Comparison of ENCODE assay signal across 30 mouse cellular contexts in genomic region chr8:106543043-106543442, GRCm38 (mm10). TPM values are rescaled to one million over a fixed set of nuclear protein-coding genes. Genes with fewer than 3 reads are reported as not detected.
DNase-seq lines count a peak whose midpoint lies in the region; ATAC-seq lines count a peak whose summit lies in the region.
"Had no signal": no experiment of that assay in that cellular context is flagged by ENCODE, and none has a peak within 500 bp of the region (broad histone marks: within the 10 kb centered on the region; RNA-seq: fewer than 3 reads in every experiment).

No protein-coding gene starts in this region.

- H3K4me2 ChIP-seq in forebrain, embryonic 14.5 days (ENCODE audit: low read length), result no peak overlapping the region
- H3K4me2 ChIP-seq in embryonic facial prominence, embryonic 12.5 days (replicated peaks), result no peak overlapping the region
- H3K4me2 ChIP-seq: forebrain, embryonic 15.5 days; heart, embryonic 12.5 days; heart, embryonic 15.5 days; hindbrain, embryonic 13.5 days; intestine, embryonic 15.5 days had no signal

- H3K27ac ChIP-seq in forebrain, embryonic 10.5 days, result peak overlapping the region; percentile 33; the same call in 1 of the 2 replicates
- H3K27ac ChIP-seq in forebrain, embryonic 14.5 days (ENCODE audit: low read depth, low read length), result no peak overlapping the region
- 0 out of 2 replicates have a peak overlapping the region, but pooled peaks have one; percentile 13 for H3K27ac ChIP-seq in embryonic facial prominence, embryonic 12.5 days
- H3K27ac ChIP-seq: forebrain, embryonic 15.5 days; gastrocnemius, adult 2 months; heart, embryonic 15.5 days; hindbrain, embryonic 10.5 days; hindbrain, embryonic 13.5 days; intestine, embryonic 15.5 days had no signal

- intact Hi-C loops in left cerebral cortex, postnatal 10 days (cut with DNase I), result no loop called here

- 0 out of 2 replicates have a peak, but pooled peaks cover 3% of the 10 kb centered on the region for H3K4me1 ChIP-seq in forebrain, embryonic 10.5 days
- H3K4me1 ChIP-seq in forebrain, embryonic 14.5 days (ENCODE audit: control insufficient read depth, insufficient read depth, low read length), result no peaks in the 10 kb centered on the region
- H3K4me1 ChIP-seq in embryonic facial prominence, embryonic 12.5 days, result no peaks in the 10 kb centered on the region
- H3K4me1 ChIP-seq: forebrain, embryonic 15.5 days; heart, embryonic 12.5 days; heart, embryonic 15.5 days; intestine, embryonic 15.5 days had no signal

- no peaks in the 10 kb centered on the region for H3K9me3 ChIP-seq in forebrain, embryonic 10.5 days
- no peaks in the 10 kb centered on the region for H3K9me3 ChIP-seq in forebrain, embryonic 14.5 days (replicated peaks; ENCODE audit: control insufficient read depth, low read length)
- H3K9me3 ChIP-seq in embryonic facial prominence, embryonic 12.5 days, result no peaks in the 10 kb centered on the region
- H3K9me3 ChIP-seq: forebrain, embryonic 15.5 days; heart, embryonic 12.5 days; heart, embryonic 15.5 days; hindbrain, embryonic 10.5 days; hindbrain, embryonic 13.5 days; intestine, embryonic 15.5 days had no signal

- H3K36me3 ChIP-seq in forebrain, embryonic 10.5 days (replicated peaks), result peaks cover 12% of the 10 kb centered on the region; the same call in 1 of the 2 replicates
- no peaks in the 10 kb centered on the region for H3K36me3 ChIP-seq in forebrain, embryonic 14.5 days (ENCODE audit: control insufficient read depth, insufficient read depth, low read length)
- peaks cover 13% of the 10 kb centered on the region; the same call in 1 of the 2 replicates for H3K36me3 ChIP-seq in embryonic facial prominence, embryonic 12.5 days
- H3K36me3 ChIP-seq: forebrain, embryonic 15.5 days; hindbrain, embryonic 13.5 days had no signal

- ATAC-seq in forebrain, embryonic 14.5 days, result no peak
- no peak for ATAC-seq in embryonic facial prominence, embryonic 12.5 days (ENCODE audit: insufficient number of reproducible peaks, insufficient read depth, low FRiP score, low TSS enrichment)
- ATAC-seq: activated CD4-positive, CD25-positive, alpha-beta regulatory T cell, adult 4 months; forebrain, embryonic 15.5 days; hindbrain, embryonic 16.5 days; intestine, embryonic 15.5 days had no signal

- 64% methylated on average over 8 of the region's 8 CpGs for WGBS in forebrain, embryonic 10.5 days
- 72% methylated on average over 8 of the region's 8 CpGs for WGBS in forebrain, embryonic 14.5 days
- WGBS in embryonic facial prominence, embryonic 12.5 days, result 46% methylated on average over 8 of the region's 8 CpGs

- no peak overlapping the region for H3K4me3 ChIP-seq in forebrain, embryonic 10.5 days
- H3K4me3 ChIP-seq in forebrain, embryonic 14.5 days (ENCODE audit: low read depth, low read length), result no peak overlapping the region
- no peak overlapping the region for H3K4me3 ChIP-seq in embryonic facial prominence, embryonic 12.5 days
- H3K4me3 ChIP-seq: forebrain, embryonic 15.5 days; gastrocnemius, adult 2 months; heart, embryonic 12.5 days; heart, embryonic 15.5 days; hindbrain, embryonic 10.5 days; hindbrain, embryonic 13.5 days; intestine, embryonic 15.5 days had no signal

- H3K9ac ChIP-seq in forebrain, embryonic 14.5 days (ENCODE audit: low read length), result no peak overlapping the region
- no peak overlapping the region for H3K9ac ChIP-seq in embryonic facial prominence, embryonic 12.5 days
- H3K9ac ChIP-seq: forebrain, embryonic 15.5 days; heart, embryonic 12.5 days; heart, embryonic 15.5 days; hindbrain, embryonic 13.5 days; intestine, embryonic 15.5 days had no signal

- H3K27me3 ChIP-seq in forebrain, embryonic 10.5 days (ENCODE audit: poor library complexity, severe bottlenecking), result no peaks in the 10 kb centered on the region
- no peaks in the 10 kb centered on the region for H3K27me3 ChIP-seq in forebrain, embryonic 14.5 days (replicated peaks; ENCODE audit: control insufficient read depth, insufficient read depth, low read length)
- no peaks in the 10 kb centered on the region for H3K27me3 ChIP-seq in embryonic facial prominence, embryonic 12.5 days
- H3K27me3 ChIP-seq: forebrain, embryonic 15.5 days; heart, embryonic 12.5 days; heart, embryonic 15.5 days; hindbrain, embryonic 13.5 days; intestine, embryonic 15.5 days had no signal

- no peak for DNase-seq in forebrain, embryonic 10.5 days (ENCODE audit: extremely low spot score, low spot score)
- no peak for DNase-seq in forebrain, embryonic 14.5 days (ENCODE audit: low spot score)
- peak; percentile 35 for DNase-seq in forelimb bud, embryonic 11.5 days (ENCODE audit: low read depth, low spot score)
- DNase-seq in left cerebral cortex, postnatal 10 days (ENCODE audit: extremely low spot score in 1 of 2, low spot score in 2 of 2), result no peak
- DNase-seq in right cerebral cortex, postnatal 10 days (ENCODE audit: low spot score in 2 of 2), result no peak
- DNase-seq in adrenal gland, adult (ENCODE audit: inconsistent age in 2 of 2, low spot score in 1 of 2), result no peak
- DNase-seq: adrenal gland, postnatal 10 days; adrenal gland, postnatal 36 days; cerebellum, adult 18-20 months; cerebellum, adult 9-11 months; cerebellum, postnatal 25 days; gastrocnemius, adult 2 months; gastrocnemius, postnatal 25 days; heart, adult 18-20 months; heart, postnatal 10 days; heart, postnatal 36 days had no signal

RNA-seq across cellular contexts. Expression of gene Gm10073, which starts 30.2 kb away (rescaled TPM):
- 7.6 and 8.4 TPM in 2 replicates for polyA plus RNA-seq in forebrain, embryonic 10.5 days (2016; fragmentation: Nextera tagmentation; extraction: Ambion mirVana)
- polyA plus RNA-seq in forebrain, embryonic 14.5 days (2014; fragmentation: Nextera tagmentation; extraction: Ambion mirVana), result 5.8 and 7.7 TPM in 2 replicates
- polyA plus RNA-seq in embryonic facial prominence, embryonic 12.5 days (2016; fragmentation: Nextera tagmentation; extraction: Ambion mirVana), result 5.4 and 6.1 TPM in 2 replicates
- 100 to 1,000 TPM; 115 to 119 TPM for total RNA-seq in left cerebral cortex, postnatal 10 days (2021)

RNA-seq across cellular contexts. Expression of gene Cdh3, which starts 32.4 kb away (rescaled TPM):
- 10.4 and 11.2 TPM in 2 replicates for polyA plus RNA-seq in forebrain, embryonic 10.5 days (2016; fragmentation: Nextera tagmentation; extraction: Ambion mirVana)
- 0.67 and 1.1 TPM in 2 replicates for polyA plus RNA-seq in forebrain, embryonic 14.5 days (2014; fragmentation: Nextera tagmentation; extraction: Ambion mirVana)
- polyA plus RNA-seq in embryonic facial prominence, embryonic 12.5 days (2016; fragmentation: Nextera tagmentation; extraction: Ambion mirVana), result 17.6 and 19.1 TPM in 2 replicates
- under 1 TPM; 0.34 to 0.47 TPM for total RNA-seq in left cerebral cortex, postnatal 10 days (2021)
- total RNA-seq: common myeloid progenitor, adult 5-6 weeks had no signal
- polyA plus RNA-seq: activated CD4-positive, CD25-positive, alpha-beta regulatory T cell, adult 4 months had no signal

RNA-seq across cellular contexts. Expression of gene 6030452D12Rik, which starts 42.7 kb away (rescaled TPM):
- not detected in 2 replicates for polyA plus RNA-seq in forebrain, embryonic 10.5 days (2016; fragmentation: Nextera tagmentation; extraction: Ambion mirVana)
- not detected in 2 replicates for polyA plus RNA-seq in forebrain, embryonic 14.5 days (2014; fragmentation: Nextera tagmentation; extraction: Ambion mirVana)
- polyA plus RNA-seq in embryonic facial prominence, embryonic 12.5 days (2016; fragmentation: Nextera tagmentation; extraction: Ambion mirVana), result not detected in 2 replicates
- total RNA-seq in left cerebral cortex, postnatal 10 days (2021), result not detected
- total RNA-seq: adrenal gland, adult 18-20 months; adrenal gland, postnatal 10 days; adrenal gland, postnatal 36 days; common myeloid progenitor, adult 5-6 weeks; ES-E14; gastrocnemius, adult 2 months; gastrocnemius, postnatal 25 days; heart, adult 18-20 months; heart, postnatal 10 days; heart, postnatal 36 days had no signal
- polyA plus RNA-seq: activated CD4-positive, CD25-positive, alpha-beta regulatory T cell, adult 4 months; forebrain, embryonic 11.5 days; forebrain, embryonic 15.5 days; gonadal fat pad, adult 2 months; heart, embryonic 12.5 days; heart, embryonic 15.5 days; hindbrain, embryonic 10.5 days; hindbrain, embryonic 13.5 days; hindbrain, embryonic 16.5 days; intestine, embryonic 15.5 days had no signal
